Mouse (Mus musculus): Measurements from ENCODE around the gene Slc20a1.

GRCm38 (mm10) chr2:129229316-129229715 lies 30.8 kb downstream of the Slc20a1 start:
- TF ChIP-seq CTCF (IDR thresholded peaks at IDR 0.05; ENCODE audit: low read depth) (no peak), EP300 (optimal IDR thresholded peaks at IDR 0.05) (no peak)
